Mouse (Mus musculus) stomach, embryonic 16.5 days (tissue): ENCODE measurements around the gene Hist2h4. TPM values are rescaled to one million over a fixed set of nuclear protein-coding genes. Genes with fewer than 3 reads are reported as not detected.

Experiments
- ATAC-seq: fragments of 200-750 bp; cut with Nextera tagmentation; 2 replicates; pipeline ENCODE4 v1.8.0; 2017; ENCODE audit warnings: moderate number of reproducible peaks, moderate TSS enrichment; ENCODE audit not compliant: insufficient read depth, low FRiP score
- H3K27ac ChIP-seq: fragments of 300-500 bp; sonication (generic); 2 replicates; pipeline ENCODE4 v1.5.1; 2014; ENCODE audit warnings: low read length
- H3K27me3 ChIP-seq: fragments of 300-500 bp; sonication (generic); 2 replicates; pipeline ENCODE4 v1.6.1; 2014; ENCODE audit warnings: low read length, control low read depth, mixed read lengths; ENCODE audit not compliant: control insufficient read depth, insufficient read depth
- H3K36me3 ChIP-seq: fragments of 300-500 bp; sonication (generic); 2 replicates; pipeline ENCODE4 v1.6.1; 2014; ENCODE audit warnings: low read length; ENCODE audit not compliant: control insufficient read depth, insufficient read depth
- H3K4me1 ChIP-seq: fragments of 300-500 bp; sonication (generic); 2 replicates; pipeline ENCODE4 v1.6.1; 2014; ENCODE audit warnings: low read length, control low read depth, mixed read lengths; ENCODE audit not compliant: control insufficient read depth, insufficient read depth
- H3K4me2 ChIP-seq: fragments of 300-500 bp; sonication (generic); 2 replicates; pipeline ENCODE4 v1.6.1; 2014; ENCODE audit warnings: low read depth, low read length, mixed read lengths
- H3K4me3 ChIP-seq: fragments of 300-500 bp; sonication (generic); replicated peaks from 2 replicates; pipeline ENCODE4 v1.5.1; 2014; ENCODE audit warnings: mild to moderate bottlenecking, low read length
- H3K9ac ChIP-seq: fragments of 300-500 bp; sonication (generic); 2 replicates; pipeline ENCODE4 v1.6.1; 2014; ENCODE audit warnings: low read length
- H3K9me3 ChIP-seq: fragments of 300-500 bp; sonication (generic); replicated peaks from 2 replicates; pipeline ENCODE4 v1.6.1; 2016; ENCODE audit warnings: low read length, control low read depth; ENCODE audit not compliant: control insufficient read depth
- WGBS: fragments of 180-500 bp; shearing (Covaris S2); extraction: QIAGEN DNeasy Blood & Tissue Kit; methylation state at CpG from one replicate; pipeline ENCODE4 v1.1.7; 2014; 5-methylcytosine and 5-hydroxymethylcytosine counted together
- polyA plus RNA-seq: library from polyadenylated mRNA; unstranded; fragments of >200 nt; fragmentation: Nextera tagmentation; extraction: Ambion mirVana; gene quantifications from 2 replicates; pipeline ENCODE4 v1.2.1, GENCODE M21; 2015

Gene Hist2h4
- polyA plus RNA-seq, result 7.8 and 8.6 TPM in 2 replicates

DNA sequence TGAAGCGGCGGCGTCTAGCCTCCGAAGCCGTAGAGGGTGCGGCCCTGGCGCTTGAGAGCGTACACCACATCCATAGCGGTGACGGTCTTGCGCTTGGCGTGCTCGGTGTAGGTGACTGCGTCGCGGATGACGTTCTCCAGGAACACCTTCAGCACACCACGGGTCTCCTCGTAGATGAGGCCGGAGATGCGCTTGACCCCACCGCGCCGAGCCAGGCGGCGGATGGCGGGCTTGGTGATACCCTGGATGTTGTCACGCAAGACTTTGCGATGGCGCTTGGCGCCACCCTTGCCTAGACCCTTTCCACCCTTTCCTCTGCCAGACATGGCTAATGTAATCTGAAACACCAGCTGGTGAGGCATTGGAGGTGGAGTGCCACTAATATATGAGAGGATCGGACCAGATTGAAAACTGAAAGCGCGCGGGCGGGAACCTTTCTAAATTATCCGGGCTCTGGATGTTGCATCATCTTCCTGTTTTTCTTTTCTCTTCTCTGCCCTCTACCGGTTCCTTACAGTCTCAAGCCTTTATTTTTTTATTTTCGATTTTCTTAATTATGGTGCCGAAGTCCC, at the start of gene Hist2h4:
Hist2h4 (minus strand) TSS at position 333 of the 572 bp plus-strand sequence.
- H3K27me3 ChIP-seq, result no peaks in the 10 kb centered on the region
- ATAC-seq, result peak; percentile 89
- H3K4me1 ChIP-seq, result peaks cover 25% of the 10 kb centered on the region
- no peaks in the 10 kb centered on the region for H3K9me3 ChIP-seq
- peak within 1 kb of the TSS; percentile 83 for H3K4me2 ChIP-seq
- H3K36me3 ChIP-seq, result no peaks in the 10 kb centered on the region
- peak within 1 kb of the TSS; percentile 68 for H3K4me3 ChIP-seq
- peak within 1 kb of the TSS; percentile 89 for H3K9ac ChIP-seq
- under 1% methylated on average over 40 of the region's 40 CpGs for WGBS
- peak within 1 kb of the TSS; percentile 99 for H3K27ac ChIP-seq

DNA sequence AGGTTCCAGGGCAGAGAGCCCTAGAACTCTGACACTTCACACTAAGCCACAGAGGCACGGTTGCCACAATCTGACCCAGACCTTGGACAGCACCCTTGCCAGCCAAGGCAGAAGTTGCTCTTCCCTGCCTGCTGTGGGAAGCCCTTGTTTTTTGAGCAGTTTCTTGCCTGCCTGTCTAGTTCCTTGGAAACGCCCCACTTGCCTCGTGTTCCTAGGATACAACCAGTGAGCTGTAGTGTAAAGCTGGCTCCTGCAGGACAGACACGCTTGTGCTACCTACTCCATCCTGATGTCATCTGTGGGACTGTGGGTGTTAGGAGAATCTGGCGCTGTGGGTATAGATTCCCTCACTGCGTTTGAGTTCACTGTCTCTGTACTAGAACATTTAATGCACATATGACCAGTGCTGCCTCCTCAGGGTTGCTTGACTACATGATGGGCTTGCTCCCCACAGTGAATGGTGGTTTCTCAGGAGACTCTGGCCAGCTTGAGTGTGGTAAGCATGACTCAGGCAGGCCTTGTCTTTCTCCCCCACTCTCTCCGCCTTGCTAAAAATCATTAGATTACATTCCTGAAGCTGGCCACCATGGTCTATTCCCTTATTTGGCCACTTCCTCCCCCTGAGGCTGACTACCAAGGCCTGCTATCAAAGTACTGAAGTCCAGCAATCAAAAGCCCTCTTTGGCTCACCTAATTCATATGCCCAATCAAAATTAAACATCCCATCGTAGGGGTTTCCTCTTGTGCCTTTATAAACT, 49.4 kb upstream of the Hist2h4 start:
- H3K9ac ChIP-seq, result no peak overlapping the region
- H3K27me3 ChIP-seq, result no peaks in the 10 kb centered on the region
- 57% methylated on average over 8 of the region's 8 CpGs for WGBS
- no peaks in the 10 kb centered on the region for H3K36me3 ChIP-seq
- no peaks in the 10 kb centered on the region for H3K9me3 ChIP-seq
- ATAC-seq, result no peak
- no peak overlapping the region for H3K4me3 ChIP-seq
- no peak overlapping the region for H3K4me2 ChIP-seq
- no peaks in the 10 kb centered on the region for H3K4me1 ChIP-seq
- H3K27ac ChIP-seq, result no peak overlapping the region

DNA sequence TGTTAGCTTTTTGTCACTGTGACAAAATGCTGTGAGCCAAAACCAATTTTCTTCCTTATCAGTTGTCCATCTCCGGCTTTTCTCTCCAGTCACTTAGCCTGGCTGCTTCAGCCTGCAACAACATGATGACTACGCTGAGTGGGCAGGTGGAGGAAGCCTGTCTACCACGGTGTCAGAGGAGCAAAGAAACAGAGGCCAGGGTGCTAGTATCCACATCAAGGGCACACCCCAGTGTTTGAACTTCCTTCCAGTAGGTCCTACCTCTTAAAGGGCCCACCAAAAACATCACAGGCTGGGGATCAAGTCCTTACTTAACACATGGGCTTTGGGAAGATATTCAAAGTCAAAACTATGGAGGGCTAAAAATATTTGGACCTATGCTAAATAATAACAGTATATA, 46.3 kb upstream of the Hist2h4 start:
- Histone ChIP-seq H3K27me3 (no peaks in the 10 kb centered on the region), H3K4me2 (no peak overlapping the region), H3K27ac (no peak overlapping the region), H3K4me3 (no peak overlapping the region), H3K9me3 (no peaks in the 10 kb centered on the region), H3K36me3 (no peaks in the 10 kb centered on the region), H3K9ac (no peak overlapping the region), H3K4me1 (no peaks in the 10 kb centered on the region)
- ATAC-seq, result no peak
- 47% methylated on average over 3 of the region's 3 CpGs for WGBS

DNA sequence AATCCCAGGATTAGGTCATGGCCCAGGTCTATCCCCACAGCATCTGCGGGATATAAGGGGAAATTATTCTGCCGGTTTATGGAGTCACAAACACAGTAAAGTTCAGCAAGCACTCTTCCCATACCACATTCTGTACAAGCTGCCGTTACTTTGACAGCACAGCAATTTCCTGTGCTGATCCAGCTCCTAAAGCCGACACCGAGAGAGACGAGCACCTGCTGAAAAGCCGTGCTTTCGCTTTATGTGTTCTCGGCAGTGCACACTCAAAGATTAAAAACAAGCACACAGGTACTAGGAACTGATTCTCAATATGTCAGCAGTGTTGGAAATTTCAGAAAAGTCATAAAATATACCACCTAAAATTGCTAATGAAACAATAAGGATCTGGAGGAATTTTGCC, 43.4 kb upstream of the Hist2h4 start:
- Histone ChIP-seq H3K27me3 (no peaks in the 10 kb centered on the region), H3K4me2 (no peak overlapping the region), H3K36me3 (no peaks in the 10 kb centered on the region), H3K4me3 (no peak overlapping the region), H3K4me1 (no peaks in the 10 kb centered on the region), H3K27ac (no peak overlapping the region), H3K9me3 (no peaks in the 10 kb centered on the region), H3K9ac (no peak overlapping the region)
- 64% methylated on average over 9 of the region's 9 CpGs for WGBS
- ATAC-seq, result no peak

DNA sequence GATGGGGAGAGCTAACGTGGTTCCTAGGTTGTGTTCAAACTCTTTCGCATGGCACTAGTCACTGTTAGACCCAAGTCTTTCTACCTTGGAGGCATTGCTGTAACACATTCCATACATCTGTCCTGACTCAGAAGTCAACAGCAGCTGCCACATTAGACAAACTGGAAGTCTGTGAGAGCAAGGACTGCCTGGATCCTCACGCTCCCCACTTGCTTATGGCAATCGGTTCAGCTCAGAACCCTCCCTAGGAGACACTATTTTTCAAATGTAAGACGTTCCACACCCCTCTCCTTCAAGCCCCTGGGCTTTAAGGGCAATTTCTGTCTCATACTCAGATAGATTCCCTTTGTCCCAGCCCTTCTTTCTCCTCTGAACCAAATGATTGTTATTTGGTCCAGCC, 39.0 kb upstream of the Hist2h4 start:
- WGBS, result 70% methylated on average over 5 of the region's 5 CpGs

DNA sequence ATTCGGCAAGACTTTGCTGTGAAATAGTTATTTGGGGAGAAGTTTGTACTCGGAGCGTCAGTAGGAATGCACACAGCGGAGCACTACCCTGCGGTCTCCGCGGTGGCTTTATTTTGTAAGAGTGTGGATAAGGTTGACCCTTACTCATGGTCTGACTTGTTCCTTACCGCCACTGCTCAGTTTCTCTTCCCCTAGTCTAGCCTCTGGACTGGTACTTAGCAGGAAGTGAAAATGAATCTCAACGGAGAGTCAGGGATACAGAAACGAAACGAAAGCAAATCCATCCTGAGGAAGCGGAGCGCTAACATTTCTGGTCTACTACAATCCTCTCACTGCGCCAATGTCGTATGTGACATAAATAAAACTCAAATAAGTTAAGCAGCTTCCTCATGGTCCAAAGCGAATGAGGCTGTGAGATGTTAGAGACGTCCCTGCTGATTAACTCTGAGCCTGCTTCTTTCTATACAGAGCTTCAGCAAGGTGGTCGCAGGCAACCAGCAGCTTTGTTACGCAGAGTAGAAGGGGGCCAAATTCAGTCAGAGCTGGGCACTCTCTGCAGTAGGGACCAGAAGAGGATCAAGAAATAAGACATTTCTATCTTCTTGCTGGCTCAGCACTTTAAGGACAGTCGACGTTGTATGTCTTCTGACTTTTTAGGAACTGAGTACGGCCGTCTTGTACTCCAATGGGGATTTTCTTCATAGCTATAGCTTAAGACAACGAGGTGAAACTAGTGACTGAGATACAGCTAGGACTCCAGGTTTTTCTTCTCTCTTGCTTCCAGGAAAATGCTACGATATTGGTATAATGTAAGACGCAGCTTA, 37.8 kb upstream of the Hist2h4 start:
- H3K9ac ChIP-seq, result peak overlapping the region; percentile 46; the same call in 1 of the 2 replicates
- no peak for ATAC-seq
- no peak overlapping the region; the same call in 1 of the 2 replicates for H3K27ac ChIP-seq
- no peaks in the 10 kb centered on the region for H3K4me1 ChIP-seq
- H3K9me3 ChIP-seq, result no peaks in the 10 kb centered on the region
- no peaks in the 10 kb centered on the region for H3K36me3 ChIP-seq
- WGBS, result 66% methylated on average over 26 of the region's 26 CpGs
- no peaks in the 10 kb centered on the region for H3K27me3 ChIP-seq
- H3K4me2 ChIP-seq, result peak overlapping the region; percentile 46
- H3K4me3 ChIP-seq, result peak overlapping the region; percentile 27

More for the DNA sequence above, 39.0 kb upstream of the Hist2h4 start:
- Histone ChIP-seq H3K9ac (no peak overlapping the region), H3K27me3 (no peaks in the 10 kb centered on the region), H3K4me2 (no peak overlapping the region), H3K27ac (no peak overlapping the region), H3K36me3 (no peaks in the 10 kb centered on the region), H3K9me3 (no peaks in the 10 kb centered on the region), H3K4me3 (no peak overlapping the region), H3K4me1 (no peaks in the 10 kb centered on the region)
- no peak for ATAC-seq

DNA sequence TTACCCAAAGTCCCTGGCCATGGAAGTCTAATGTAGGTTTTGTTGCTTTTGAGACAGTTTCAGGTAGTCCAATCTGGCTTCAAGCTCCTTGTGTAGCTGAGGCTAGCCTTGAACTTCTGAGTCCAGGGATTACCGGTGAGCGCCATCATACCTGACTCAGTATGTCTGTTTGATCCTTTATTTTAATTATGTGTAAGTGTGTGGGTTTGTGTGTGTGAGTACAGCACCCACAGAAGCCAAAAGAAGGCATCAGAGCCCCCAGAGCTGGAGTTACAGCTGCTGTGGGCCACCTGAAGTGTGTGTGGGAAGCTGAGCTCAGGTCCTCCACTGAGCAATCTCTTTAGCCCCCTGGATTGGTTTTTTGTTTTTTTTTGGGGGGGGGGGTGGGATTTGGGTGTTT, 36.5 kb upstream of the Hist2h4 start:
- Histone ChIP-seq H3K4me2 (no peak overlapping the region), H3K4me1 (no peaks in the 10 kb centered on the region), H3K4me3 (no peak overlapping the region), H3K27ac (no peak overlapping the region), H3K36me3 (no peaks in the 10 kb centered on the region), H3K9ac (no peak overlapping the region), H3K9me3 (no peaks in the 10 kb centered on the region), H3K27me3 (no peaks in the 10 kb centered on the region)
- 97% methylated on average over 2 of the region's 2 CpGs for WGBS
- ATAC-seq, result no peak

DNA sequence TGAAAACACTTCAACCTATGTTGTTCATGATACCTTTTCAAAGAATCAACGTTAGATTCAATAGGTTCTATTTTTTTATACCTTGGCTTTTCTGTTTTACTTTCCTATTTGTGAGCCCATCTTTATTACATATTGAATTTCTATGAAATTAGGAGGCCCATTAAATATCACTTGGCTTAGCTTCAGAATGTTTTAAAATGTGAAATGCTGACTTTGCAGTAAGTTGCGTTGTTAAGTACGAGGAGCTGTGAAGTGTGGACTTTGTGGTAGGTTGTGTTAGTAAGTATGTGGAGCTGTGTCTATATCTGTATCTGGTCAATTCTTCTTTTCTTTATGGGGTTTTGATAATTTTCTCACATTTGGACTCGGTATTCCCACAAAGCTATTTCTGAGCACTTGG, 35.2 kb upstream of the Hist2h4 start:
- no peaks in the 10 kb centered on the region for H3K4me1 ChIP-seq
- no peaks in the 10 kb centered on the region for H3K9me3 ChIP-seq
- 86% methylated on average over 4 of the region's 4 CpGs for WGBS
- no peak overlapping the region for H3K4me2 ChIP-seq
- H3K9ac ChIP-seq, result no peak overlapping the region
- H3K27me3 ChIP-seq, result no peaks in the 10 kb centered on the region
- no peak overlapping the region for H3K4me3 ChIP-seq
- no peak overlapping the region for H3K27ac ChIP-seq
- ATAC-seq, result no peak
- no peaks in the 10 kb centered on the region for H3K36me3 ChIP-seq

DNA sequence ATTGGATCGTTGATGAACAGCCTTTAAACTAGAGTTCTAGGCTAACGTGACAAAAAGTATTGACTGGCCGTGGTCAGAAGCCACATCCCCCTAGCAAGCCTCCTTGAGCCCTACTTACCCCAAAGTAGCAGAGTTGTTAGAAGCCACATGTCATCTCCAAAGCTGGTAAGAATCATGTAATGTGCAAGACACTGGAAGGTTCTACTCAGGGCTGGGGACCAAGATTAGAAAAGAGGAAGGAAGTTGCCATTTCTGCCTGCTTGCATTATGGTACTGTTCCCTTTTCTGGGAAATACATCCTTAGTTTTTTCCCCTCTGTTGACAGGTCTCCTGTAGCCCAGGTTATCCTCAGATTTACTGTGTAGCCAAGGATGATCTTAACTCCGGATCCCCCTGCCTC, 30.7 kb upstream of the Hist2h4 start, which contains the start of gene Fcgr1:
Fcgr1 (minus strand) TSS at position 183 of the 400 bp plus-strand sequence.
- Histone ChIP-seq H3K4me2 (no peak within 1 kb of the TSS), H3K9me3 (no peaks in the 10 kb centered on the region), H3K4me1 (no peaks in the 10 kb centered on the region), H3K4me3 (no peak within 1 kb of the TSS), H3K27me3 (no peaks in the 10 kb centered on the region), H3K9ac (0 out of 2 replicates have a peak within 1 kb of the TSS, but pooled peaks have one; percentile 31), H3K36me3 (no peaks in the 10 kb centered on the region), H3K27ac (no peak within 1 kb of the TSS)
- no peak for ATAC-seq
- WGBS, result 73% methylated on average over 4 of the region's 4 CpGs
